Mouse (Mus musculus): Measurements from ENCODE around the gene Nbl1. TPM values are rescaled to one million over a fixed set of nuclear protein-coding genes. Genes with fewer than 3 reads are reported as not detected.

Nbl1 gene
- polyA plus RNA-seq, 1 experiment from 2014 or later: 57.4 TPM

GRCm38 (mm10) chr4:139126475-139126874 is 33.7 kb upstream of the Nbl1 start:
- whole genome bisulfite sequencing: 95% methylated on average over 3 of the region's 3 CpGs

GRCm38 (mm10) chr4:139124940-139125339 is 32.1 kb upstream of the Nbl1 start:
- Histone ChIP-seq H3K4me2 (ENCODE audit: low read depth, low read length) (no peak overlapping the region), H3K36me3 (ENCODE audit: control insufficient read depth, insufficient read depth, low read length) (peaks cover 5% of the 10 kb centered on the region; the same call in 1 of the 2 replicates), H3K27ac (ENCODE audit: low read length) (no peak overlapping the region), H3K9me3 (ENCODE audit: control insufficient read depth, low read length) (0 out of 2 replicates have a peak, but pooled peaks cover 9% of the 10 kb centered on the region), H3K9ac (ENCODE audit: low read length) (no peak overlapping the region), H3K27me3 (ENCODE audit: control insufficient read depth, insufficient read depth, low read depth, low read length) (no peaks in the 10 kb centered on the region), H3K4me1 (replicated peaks; ENCODE audit: control insufficient read depth, insufficient read depth, low read length) (peaks cover 19% of the 10 kb centered on the region), H3K4me3 (ENCODE audit: low read length) (no peak overlapping the region)
- ATAC-seq (ENCODE audit: low read depth): no peak
- 77% methylated on average over 6 of the region's 6 CpGs for WGBS

More at GRCm38 (mm10) chr4:139126475-139126874, 33.7 kb upstream of the Nbl1 start:
- Histone ChIP-seq H3K9ac (ENCODE audit: low read length) (no peak overlapping the region), H3K36me3 (ENCODE audit: control insufficient read depth, insufficient read depth, low read length) (peaks cover 5% of the 10 kb centered on the region; the same call in 1 of the 2 replicates), H3K27ac (ENCODE audit: low read length) (no peak overlapping the region), H3K9me3 (ENCODE audit: control insufficient read depth, low read length) (0 out of 2 replicates have a peak, but pooled peaks cover 9% of the 10 kb centered on the region), H3K4me1 (replicated peaks; ENCODE audit: control insufficient read depth, insufficient read depth, low read length) (peaks cover 11% of the 10 kb centered on the region), H3K27me3 (ENCODE audit: control insufficient read depth, insufficient read depth, low read depth, low read length) (no peaks in the 10 kb centered on the region), H3K4me2 (ENCODE audit: low read depth, low read length) (no peak overlapping the region), H3K4me3 (ENCODE audit: low read length) (no peak overlapping the region)
- no peak for ATAC-seq (ENCODE audit: low read depth)

- Histone ChIP-seq H3K27ac (ENCODE audit: low read length) (no peak overlapping the region), H3K4me3 (ENCODE audit: low read length) (no peak overlapping the region), H3K4me1 (replicated peaks; ENCODE audit: control insufficient read depth, insufficient read depth, low read length) (peaks cover 18% of the 10 kb centered on the region), H3K36me3 (ENCODE audit: control insufficient read depth, insufficient read depth, low read length) (peaks cover 5% of the 10 kb centered on the region; the same call in 1 of the 2 replicates), H3K9me3 (ENCODE audit: control insufficient read depth, low read length) (0 out of 2 replicates have a peak, but pooled peaks cover 9% of the 10 kb centered on the region), H3K27me3 (ENCODE audit: control insufficient read depth, insufficient read depth, low read depth, low read length) (no peaks in the 10 kb centered on the region), H3K9ac (ENCODE audit: low read length) (no peak overlapping the region), H3K4me2 (ENCODE audit: low read depth, low read length) (no peak overlapping the region)
- no peak for ATAC-seq (ENCODE audit: low read depth)
- 91% methylated on average over 4 of the region's 4 CpGs for WGBS
Measured at GRCm38 (mm10) chr4:139122557-139122956, 29.8 kb upstream of the Nbl1 start.

- H3K4me2 ChIP-seq (ENCODE audit: low read depth, low read length): no peak overlapping the region
- H3K27me3 ChIP-seq (ENCODE audit: control insufficient read depth, insufficient read depth, low read depth, low read length): no peaks in the 10 kb centered on the region
- no peak for ATAC-seq (ENCODE audit: low read depth)
- no peak overlapping the region for H3K4me3 ChIP-seq (ENCODE audit: low read length)
- peaks cover 22% of the 10 kb centered on the region for H3K4me1 ChIP-seq (replicated peaks; ENCODE audit: control insufficient read depth, insufficient read depth, low read length)
- 51% methylated on average over 7 of the region's 7 CpGs for WGBS
- 0 out of 2 replicates have a peak, but pooled peaks cover 3% of the 10 kb centered on the region for H3K9me3 ChIP-seq (ENCODE audit: control insufficient read depth, low read length)
- no peaks in the 10 kb centered on the region for H3K36me3 ChIP-seq (ENCODE audit: control insufficient read depth, insufficient read depth, low read length)
- H3K27ac ChIP-seq (ENCODE audit: low read length): peak overlapping the region; percentile 72
- H3K9ac ChIP-seq (ENCODE audit: low read length): no peak overlapping the region
Measured at GRCm38 (mm10) chr4:139120998-139121397, 28.2 kb upstream of the Nbl1 start.

GRCm38 (mm10) chr4:139120281-139120814 is 27.6 kb upstream of the Nbl1 start:
- 44% methylated on average over 4 of the region's 4 CpGs for WGBS
- no peak overlapping the region for H3K9ac ChIP-seq (ENCODE audit: low read length)
- ATAC-seq (ENCODE audit: low read depth): peak; percentile 80
- 0 out of 2 replicates have a peak, but pooled peaks cover 3% of the 10 kb centered on the region for H3K9me3 ChIP-seq (ENCODE audit: control insufficient read depth, low read length)
- peak overlapping the region; percentile 12; the same call in 1 of the 2 replicates for H3K4me2 ChIP-seq (ENCODE audit: low read depth, low read length)
- H3K36me3 ChIP-seq (ENCODE audit: control insufficient read depth, insufficient read depth, low read length): no peaks in the 10 kb centered on the region
- peak overlapping the region; percentile 73 for H3K27ac ChIP-seq (ENCODE audit: low read length)
- H3K4me1 ChIP-seq (replicated peaks; ENCODE audit: control insufficient read depth, insufficient read depth, low read length): peaks cover 22% of the 10 kb centered on the region
- H3K4me3 ChIP-seq (ENCODE audit: low read length): no peak overlapping the region
- H3K27me3 ChIP-seq (ENCODE audit: control insufficient read depth, insufficient read depth, low read depth, low read length): no peaks in the 10 kb centered on the region

- no peaks in the 10 kb centered on the region for H3K9me3 ChIP-seq (ENCODE audit: control insufficient read depth, low read length)
- no peak for ATAC-seq (ENCODE audit: low read depth)
- H3K4me1 ChIP-seq (replicated peaks; ENCODE audit: control insufficient read depth, insufficient read depth, low read length): peaks cover 28% of the 10 kb centered on the region
- no peak overlapping the region for H3K4me2 ChIP-seq (ENCODE audit: low read depth, low read length)
- H3K27me3 ChIP-seq (ENCODE audit: control insufficient read depth, insufficient read depth, low read depth, low read length): no peaks in the 10 kb centered on the region
- no peak overlapping the region for H3K27ac ChIP-seq (ENCODE audit: low read length)
- no peaks in the 10 kb centered on the region for H3K36me3 ChIP-seq (ENCODE audit: control insufficient read depth, insufficient read depth, low read length)
- WGBS: 67% methylated on average over 3 of the region's 3 CpGs
- no peak overlapping the region for H3K4me3 ChIP-seq (ENCODE audit: low read length)
- no peak overlapping the region for H3K9ac ChIP-seq (ENCODE audit: low read length)
Measured at GRCm38 (mm10) chr4:139116356-139117063, 23.7 kb upstream of the Nbl1 start.

GRCm38 (mm10) chr4:139115721-139116120 is 22.9 kb upstream of the Nbl1 start:
- H3K9ac ChIP-seq (ENCODE audit: low read length): no peak overlapping the region
- H3K27ac ChIP-seq (ENCODE audit: low read length): no peak overlapping the region
- H3K4me2 ChIP-seq (ENCODE audit: low read depth, low read length): no peak overlapping the region
- H3K36me3 ChIP-seq (ENCODE audit: control insufficient read depth, insufficient read depth, low read length): no peaks in the 10 kb centered on the region
- ATAC-seq (ENCODE audit: low read depth): no peak
- no peaks in the 10 kb centered on the region for H3K27me3 ChIP-seq (ENCODE audit: control insufficient read depth, insufficient read depth, low read depth, low read length)
- WGBS: 88% methylated on average over 5 of the region's 5 CpGs
- peaks cover 30% of the 10 kb centered on the region for H3K4me1 ChIP-seq (replicated peaks; ENCODE audit: control insufficient read depth, insufficient read depth, low read length)
- no peaks in the 10 kb centered on the region for H3K9me3 ChIP-seq (ENCODE audit: control insufficient read depth, low read length)
- H3K4me3 ChIP-seq (ENCODE audit: low read length): no peak overlapping the region

GRCm38 (mm10) chr4:139112482-139112881 is 19.7 kb upstream of the Nbl1 start:
- Histone ChIP-seq H3K36me3 (ENCODE audit: control insufficient read depth, insufficient read depth, low read length) (no peaks in the 10 kb centered on the region), H3K4me2 (ENCODE audit: low read depth, low read length) (no peak overlapping the region), H3K9me3 (ENCODE audit: control insufficient read depth, low read length) (no peaks in the 10 kb centered on the region), H3K27me3 (ENCODE audit: control insufficient read depth, insufficient read depth, low read depth, low read length) (no peaks in the 10 kb centered on the region), H3K9ac (ENCODE audit: low read length) (no peak overlapping the region), H3K4me3 (ENCODE audit: low read length) (no peak overlapping the region), H3K4me1 (replicated peaks; ENCODE audit: control insufficient read depth, insufficient read depth, low read length) (peaks cover 21% of the 10 kb centered on the region), H3K27ac (ENCODE audit: low read length) (peak overlapping the region; percentile 17; the same call in 1 of the 2 replicates)
- ATAC-seq (ENCODE audit: low read depth): no peak
- 71% methylated on average over 3 of the region's 3 CpGs for WGBS

GRCm38 (mm10) chr4:139111421-139111820 is 18.6 kb upstream of the Nbl1 start:
- Histone ChIP-seq H3K9ac (ENCODE audit: low read length) (no peak overlapping the region), H3K9me3 (ENCODE audit: control insufficient read depth, low read length) (no peaks in the 10 kb centered on the region), H3K36me3 (ENCODE audit: control insufficient read depth, insufficient read depth, low read length) (no peaks in the 10 kb centered on the region), H3K27me3 (ENCODE audit: control insufficient read depth, insufficient read depth, low read depth, low read length) (no peaks in the 10 kb centered on the region), H3K4me2 (ENCODE audit: low read depth, low read length) (no peak overlapping the region), H3K27ac (ENCODE audit: low read length) (peak overlapping the region; percentile 60), H3K4me1 (replicated peaks; ENCODE audit: control insufficient read depth, insufficient read depth, low read length) (peaks cover 18% of the 10 kb centered on the region), H3K4me3 (ENCODE audit: low read length) (no peak overlapping the region)
- WGBS: 20% methylated on average over 3 of the region's 3 CpGs
- peak; percentile 71; the same call in 1 of the 2 replicates for ATAC-seq (ENCODE audit: low read depth)
